Mouse (Mus musculus) embryonic facial prominence, embryonic 14.5 days (tissue): Measurements from ENCODE around the gene Ogfod1. TPM values are rescaled to one million over a fixed set of nuclear protein-coding genes. Genes with fewer than 3 reads are reported as not detected.
A peak's percentile ranks its signal among the peaks of the same experiment; 100 is the strongest.

Source experiments
- ATAC-seq: fragments of 200-750 bp; cut with Nextera tagmentation; 2 replicates; pipeline ENCODE4 v1.8.0; 2017; ENCODE audit warnings: low read depth, moderate number of reproducible peaks, moderate TSS enrichment
- DNase-seq: peaks from one replicate; pipeline ENCODE4 v3.0.0-alpha.2; 2015; ENCODE audit warnings: low spot score
- H3K27ac ChIP-seq: fragments of 300-500 bp; sonication (generic); replicated peaks from 2 replicates; pipeline ENCODE4 v1.5.1; 2014; ENCODE audit warnings: low read depth, mild to moderate bottlenecking, low read length, moderate library complexity
- H3K27me3 ChIP-seq: fragments of 300-500 bp; sonication (generic); replicated peaks from 2 replicates; pipeline ENCODE4 v1.6.1; 2014; ENCODE audit warnings: low read length; ENCODE audit not compliant: control insufficient read depth, insufficient read depth
- H3K36me3 ChIP-seq: fragments of 300-500 bp; sonication (generic); 2 replicates; pipeline ENCODE4 v1.6.1; 2014; ENCODE audit warnings: low read length, mixed read lengths; ENCODE audit not compliant: control insufficient read depth, insufficient read depth
- H3K4me1 ChIP-seq: fragments of 300-500 bp; sonication (generic); 2 replicates; pipeline ENCODE4 v1.6.1; 2014; ENCODE audit warnings: antibody characterized with exemption, low read length; ENCODE audit not compliant: control insufficient read depth, insufficient read depth
- H3K4me2 ChIP-seq: fragments of 300-500 bp; sonication (generic); 2 replicates; pipeline ENCODE4 v1.6.1; 2014; ENCODE audit warnings: low read depth, mild to moderate bottlenecking, low read length, moderate library complexity, mixed read lengths
- H3K4me3 ChIP-seq: fragments of 300-500 bp; sonication (generic); 2 replicates; pipeline ENCODE4 v1.5.1; 2014; ENCODE audit warnings: low read depth, mild to moderate bottlenecking, low read length
- H3K9ac ChIP-seq: fragments of 300-500 bp; sonication (generic); 2 replicates; pipeline ENCODE4 v1.6.1; 2014; ENCODE audit warnings: low read depth, mild to moderate bottlenecking, low read length, moderate library complexity, mixed read lengths
- H3K9me3 ChIP-seq: fragments of 300-500 bp; sonication (generic); 2 replicates; pipeline ENCODE4 v1.6.1; 2016; ENCODE audit warnings: low read length; ENCODE audit not compliant: control insufficient read depth
- WGBS: fragments of 180-500 bp; shearing (Covaris S2); extraction: QIAGEN DNeasy Blood & Tissue Kit; methylation state at CpG from one replicate; pipeline ENCODE4 v1.1.7; 2014; 5-methylcytosine and 5-hydroxymethylcytosine counted together
- polyA plus RNA-seq: library from polyadenylated mRNA; unstranded; fragments of >200 nt; fragmentation: Nextera tagmentation; extraction: Ambion mirVana; gene quantifications from 2 replicates; pipeline ENCODE4 v1.2.1, GENCODE M21; 2014

The Ogfod1 gene
- polyA plus RNA-seq, 1 experiment from 2014 or later, result 16.0 TPM

DNA sequence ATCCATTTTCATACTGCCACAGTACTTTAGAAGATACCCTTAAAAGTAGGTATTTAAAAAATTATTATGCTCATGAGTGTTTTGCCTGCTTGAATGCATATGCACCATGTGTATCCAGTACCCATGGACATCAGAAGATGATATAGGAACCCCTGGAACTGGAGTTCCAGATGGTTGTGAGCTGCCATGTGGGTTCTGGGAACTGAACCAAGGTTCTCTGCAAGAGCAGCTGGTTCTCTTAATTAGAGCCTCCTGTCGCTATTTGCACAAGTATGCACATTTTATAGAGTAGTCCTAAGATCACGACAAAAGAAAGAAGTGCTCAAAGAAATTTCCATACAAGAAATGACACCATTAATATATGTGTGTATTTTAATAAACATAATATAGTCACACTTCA, 10.8 kb downstream of the Ogfod1 start:
- no peaks in the 10 kb centered on the region for H3K9me3 ChIP-seq
- no peak overlapping the region for H3K4me3 ChIP-seq
- H3K27me3 ChIP-seq, result no peaks in the 10 kb centered on the region
- H3K4me1 ChIP-seq, result no peaks in the 10 kb centered on the region
- DNase-seq (no peak), ATAC-seq (no peak)
- no peak overlapping the region for H3K9ac ChIP-seq
- no peak overlapping the region for H3K27ac ChIP-seq
- no peak overlapping the region for H3K4me2 ChIP-seq
- peaks cover 19% of the 10 kb centered on the region; the same call in 1 of the 2 replicates for H3K36me3 ChIP-seq
- 83% methylated on average over 2 of the region's 2 CpGs for WGBS

DNA sequence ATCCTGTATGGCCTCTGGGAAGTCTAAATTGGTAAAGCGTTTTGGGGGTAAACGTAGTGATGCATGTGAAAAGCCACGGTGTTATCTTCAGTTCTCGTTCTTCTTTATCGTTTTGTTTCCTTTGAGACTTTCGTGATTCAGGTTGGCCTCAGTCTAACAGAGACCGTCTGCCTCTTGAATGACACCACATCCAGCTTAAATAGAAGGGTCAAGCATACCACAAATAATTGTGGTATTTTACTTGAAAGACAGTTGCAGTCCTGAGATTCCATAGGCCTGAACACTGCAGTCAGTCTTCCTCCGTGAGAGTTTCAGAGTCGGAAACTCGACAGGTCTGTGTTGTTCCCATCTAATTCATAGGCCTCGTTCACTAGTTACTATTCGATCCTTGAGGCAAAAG, 15.7 kb downstream of the Ogfod1 start:
- no peaks in the 10 kb centered on the region for H3K9me3 ChIP-seq
- no peak for DNase-seq
- H3K27me3 ChIP-seq, result no peaks in the 10 kb centered on the region
- no peak overlapping the region for H3K4me3 ChIP-seq
- peaks cover 51% of the 10 kb centered on the region for H3K36me3 ChIP-seq
- no peak overlapping the region for H3K27ac ChIP-seq
- 71% methylated on average over 12 of the region's 12 CpGs for WGBS
- H3K4me2 ChIP-seq, result no peak overlapping the region
- no peak for ATAC-seq
- H3K9ac ChIP-seq, result no peak overlapping the region
- H3K4me1 ChIP-seq, result no peaks in the 10 kb centered on the region

DNA sequence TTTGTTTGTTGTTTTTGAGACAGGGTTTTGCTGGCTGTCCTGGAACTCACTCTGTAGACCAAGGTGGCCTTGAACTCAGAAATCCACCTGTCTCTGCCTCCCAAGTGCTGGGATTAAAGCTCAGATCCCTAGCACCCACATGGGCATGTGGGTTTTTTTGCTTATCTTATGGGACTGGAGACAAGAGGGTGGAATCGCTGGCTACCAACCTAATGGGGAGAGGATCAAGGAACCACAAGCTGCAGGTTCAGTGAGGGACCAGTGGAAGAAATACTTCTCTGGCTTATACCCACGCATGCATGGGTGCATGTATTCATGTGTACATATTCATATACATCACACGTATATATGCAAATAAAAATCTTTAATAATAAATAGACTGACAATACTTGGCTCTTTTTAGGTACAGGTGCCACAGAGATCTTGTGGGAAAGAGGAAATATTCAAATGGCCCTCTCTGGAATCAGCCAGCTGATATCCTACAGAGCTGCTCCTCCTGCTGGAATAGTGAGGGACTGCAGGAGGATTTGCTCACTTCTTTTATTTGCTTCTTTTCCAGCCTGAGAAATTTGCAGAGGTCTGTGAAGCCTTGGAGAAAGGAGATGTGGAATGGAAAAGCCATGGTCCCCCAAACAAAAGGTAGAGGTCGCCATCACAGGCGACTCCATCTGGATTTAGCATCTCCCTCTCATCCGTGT, 20.3 kb downstream of the Ogfod1 start:
- Histone ChIP-seq H3K9me3 (peaks cover 4% of the 10 kb centered on the region; the same call in 1 of the 2 replicates), H3K27me3 (no peaks in the 10 kb centered on the region), H3K9ac (no peak overlapping the region), H3K4me1 (no peaks in the 10 kb centered on the region), H3K4me2 (no peak overlapping the region), H3K4me3 (no peak overlapping the region), H3K27ac (no peak overlapping the region), H3K36me3 (peaks cover 50% of the 10 kb centered on the region)
- DNase-seq, result peak; percentile 49
- WGBS, result 62% methylated on average over 6 of the region's 6 CpGs
- ATAC-seq, result no peak

DNA sequence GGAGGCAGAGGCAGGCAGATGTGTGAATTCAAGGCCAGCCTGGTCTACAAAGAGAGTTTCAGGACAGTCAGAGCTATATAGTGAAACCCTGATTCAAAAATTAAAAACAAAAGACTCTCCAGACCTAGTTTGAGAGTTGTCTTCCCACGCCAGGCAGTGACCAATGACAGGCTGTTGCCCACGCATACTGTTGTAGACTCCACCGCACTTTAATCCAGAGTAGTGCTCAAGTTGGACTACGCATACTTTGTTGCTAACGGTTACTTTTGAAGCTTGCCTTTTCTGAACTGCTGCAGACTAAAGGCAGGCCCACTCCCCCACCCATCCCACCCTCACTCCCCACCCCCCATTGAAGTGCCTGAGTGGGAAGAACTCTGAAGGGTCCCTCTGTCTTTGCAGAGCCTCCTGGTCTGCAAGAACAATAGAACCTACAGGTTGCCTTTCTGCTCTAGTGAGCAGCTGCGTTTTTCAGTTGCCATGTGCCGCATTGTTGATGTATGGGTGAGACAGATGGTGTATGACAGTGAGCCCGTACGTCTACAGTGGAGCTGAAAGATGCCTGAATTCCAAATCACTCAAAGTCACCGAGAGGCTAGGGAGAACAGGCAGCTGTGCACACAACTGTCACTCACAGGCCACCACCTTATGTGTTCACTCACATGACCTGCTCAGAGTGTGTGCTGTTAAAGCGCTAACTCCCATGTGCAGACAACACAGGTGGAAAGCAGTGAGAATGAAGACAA, 29.3 kb downstream of the Ogfod1 start:
- peak overlapping the region; percentile 21; the same call in 1 of the 2 replicates for H3K27ac ChIP-seq
- no peak overlapping the region for H3K4me3 ChIP-seq
- no peaks in the 10 kb centered on the region for H3K27me3 ChIP-seq
- DNase-seq (peak; percentile 78), ATAC-seq (peak; percentile 80; the same call in 1 of the 2 replicates)
- H3K9ac ChIP-seq, result no peak overlapping the region
- WGBS, result 68% methylated on average over 11 of the region's 11 CpGs
- H3K9me3 ChIP-seq, result no peaks in the 10 kb centered on the region
- no peaks in the 10 kb centered on the region for H3K4me1 ChIP-seq
- H3K4me2 ChIP-seq, result no peak overlapping the region
- H3K36me3 ChIP-seq, result peaks cover 42% of the 10 kb centered on the region

DNA sequence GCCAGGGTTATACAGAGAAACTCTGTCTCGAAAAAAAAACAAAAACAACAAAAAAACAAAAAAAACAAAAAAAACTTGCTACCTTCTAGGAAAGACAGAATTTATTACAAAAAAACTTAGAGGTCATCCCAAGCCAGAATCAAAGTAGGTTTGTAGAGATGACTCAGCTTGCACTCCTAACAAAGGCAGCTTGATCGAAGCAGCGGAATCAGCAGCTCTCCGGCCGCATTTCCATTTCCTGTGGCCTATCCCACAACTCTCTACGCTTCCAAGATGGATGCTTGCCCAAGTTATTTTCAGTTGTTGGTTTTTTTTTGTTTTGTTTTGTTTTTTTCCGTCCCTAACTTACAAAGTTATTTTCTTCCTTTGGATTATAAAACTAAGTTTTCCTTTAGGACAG, 31.8 kb downstream of the Ogfod1 start:
- H3K9ac ChIP-seq, result no peak overlapping the region
- DNase-seq, result no peak
- no peak overlapping the region for H3K4me3 ChIP-seq
- no peaks in the 10 kb centered on the region for H3K9me3 ChIP-seq
- ATAC-seq, result no peak
- H3K4me1 ChIP-seq, result no peaks in the 10 kb centered on the region
- 89% methylated on average over 7 of the region's 7 CpGs for WGBS
- no peak overlapping the region for H3K27ac ChIP-seq
- H3K27me3 ChIP-seq, result no peaks in the 10 kb centered on the region
- no peak overlapping the region for H3K4me2 ChIP-seq
- peaks cover 34% of the 10 kb centered on the region for H3K36me3 ChIP-seq

DNA sequence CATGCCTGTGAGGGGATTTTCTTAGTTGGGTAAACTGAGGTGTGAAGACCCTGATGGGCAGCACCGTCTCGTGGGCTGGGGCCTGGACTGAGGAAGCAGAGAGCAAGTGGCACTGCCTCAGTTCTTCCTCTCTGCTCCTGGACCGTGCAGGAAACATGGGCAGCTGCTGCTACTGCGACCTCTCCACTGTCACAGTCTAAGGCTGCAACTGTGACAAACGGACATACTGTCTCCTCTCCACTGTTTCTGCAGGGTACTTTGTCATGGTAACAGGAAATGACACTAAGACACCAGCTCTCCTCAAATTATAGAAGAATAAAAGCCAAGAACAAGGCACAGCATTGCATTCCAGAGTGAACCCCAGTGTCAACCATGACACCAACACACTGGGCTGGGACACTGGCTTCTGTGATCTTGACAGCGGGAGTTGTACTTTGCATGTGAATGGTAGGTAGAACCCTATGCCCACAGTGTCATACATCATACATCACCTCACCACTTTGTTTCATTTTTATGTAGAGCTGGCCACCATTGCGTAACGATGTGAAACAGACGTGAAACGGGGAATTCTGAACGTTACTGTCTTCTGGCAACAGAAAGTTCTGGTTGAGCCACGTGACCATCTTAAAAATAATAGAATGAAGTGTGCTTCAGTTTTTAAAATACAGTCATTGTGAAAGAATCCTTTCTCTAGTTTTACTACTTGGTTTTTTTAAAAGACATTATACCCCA, 39.6 kb downstream of the Ogfod1 start:
- ATAC-seq (no peak), DNase-seq (no peak)
- WGBS, result 88% methylated on average over 12 of the region's 12 CpGs
- Histone ChIP-seq H3K27ac (no peak overlapping the region), H3K9me3 (no peaks in the 10 kb centered on the region), H3K9ac (no peak overlapping the region), H3K4me1 (no peaks in the 10 kb centered on the region), H3K4me2 (no peak overlapping the region), H3K36me3 (0 out of 2 replicates have a peak, but pooled peaks cover 13% of the 10 kb centered on the region), H3K4me3 (no peak overlapping the region), H3K27me3 (no peaks in the 10 kb centered on the region)

DNA sequence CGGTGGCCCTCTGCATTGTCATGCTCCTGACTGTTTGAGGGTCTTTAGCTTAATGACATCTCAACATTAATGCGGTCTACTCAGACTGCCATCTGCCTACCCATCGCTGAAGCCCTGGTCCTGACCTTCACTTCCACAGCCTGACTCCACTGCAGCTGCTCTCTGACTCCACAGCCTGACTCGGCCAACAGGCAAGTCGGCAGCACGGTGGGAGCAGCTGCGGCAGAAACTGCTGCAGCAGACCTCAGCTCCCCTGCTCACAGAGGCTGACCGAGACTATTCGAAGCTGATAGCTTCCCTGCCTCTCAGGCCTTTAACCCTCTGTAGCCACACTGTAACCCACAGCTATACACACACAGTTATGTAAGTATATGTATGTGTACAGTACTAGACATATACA, 51.0 kb downstream of the Ogfod1 start:
- 86% methylated on average over 9 of the region's 9 CpGs for WGBS

DNA sequence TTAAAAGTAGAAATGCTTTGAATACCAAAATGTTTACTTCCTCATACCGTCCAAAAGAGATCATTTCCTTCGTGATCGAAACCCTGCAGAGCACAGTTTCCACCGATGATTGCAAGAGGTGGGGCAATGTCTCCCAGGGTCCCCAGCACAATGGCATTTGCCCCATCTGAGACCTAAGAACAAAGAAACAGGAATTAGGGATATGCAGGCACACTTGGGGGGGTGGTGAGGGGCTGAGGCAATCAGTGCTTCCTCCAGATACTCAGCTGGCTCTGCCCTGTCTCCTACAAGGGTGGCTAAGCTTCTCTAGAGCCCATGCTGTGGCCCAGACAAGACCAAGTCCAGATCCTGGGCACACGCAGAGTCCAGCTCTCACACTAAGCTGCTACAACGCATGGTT, 52.7 kb downstream of the Ogfod1 start:
- Histone ChIP-seq H3K4me2 (no peak overlapping the region), H3K36me3 (0 out of 2 replicates have a peak, but pooled peaks cover 12% of the 10 kb centered on the region), H3K9me3 (no peaks in the 10 kb centered on the region), H3K9ac (no peak overlapping the region), H3K27me3 (no peaks in the 10 kb centered on the region), H3K4me1 (no peaks in the 10 kb centered on the region), H3K4me3 (no peak overlapping the region), H3K27ac (no peak overlapping the region)
- no peak for ATAC-seq
- 61% methylated on average over 6 of the region's 6 CpGs for WGBS
- DNase-seq, result no peak

More for the DNA sequence above, 51.0 kb downstream of the Ogfod1 start:
- DNase-seq, result no peak
- H3K9ac ChIP-seq, result no peak overlapping the region
- no peak for ATAC-seq
- H3K27ac ChIP-seq, result no peak overlapping the region
- no peaks in the 10 kb centered on the region for H3K4me1 ChIP-seq
- H3K4me2 ChIP-seq, result no peak overlapping the region
- no peak overlapping the region for H3K4me3 ChIP-seq
- H3K9me3 ChIP-seq, result no peaks in the 10 kb centered on the region
- no peaks in the 10 kb centered on the region for H3K27me3 ChIP-seq
- 0 out of 2 replicates have a peak, but pooled peaks cover 14% of the 10 kb centered on the region for H3K36me3 ChIP-seq
